Mouse (Mus musculus): ENCODE measurements around the gene Homer3.

GRCm38 (mm10) chr8:70281001-70281400, 1.6 kb upstream of the Homer3 start:
- TF ChIP-seq CTCF (IDR thresholded peaks at IDR 0.05) (no peak), EP300 (IDR thresholded peaks at IDR 0.05) (no peak)

All from lung, postnatal 0 days (tissue).